In the genomic region with DNA sequence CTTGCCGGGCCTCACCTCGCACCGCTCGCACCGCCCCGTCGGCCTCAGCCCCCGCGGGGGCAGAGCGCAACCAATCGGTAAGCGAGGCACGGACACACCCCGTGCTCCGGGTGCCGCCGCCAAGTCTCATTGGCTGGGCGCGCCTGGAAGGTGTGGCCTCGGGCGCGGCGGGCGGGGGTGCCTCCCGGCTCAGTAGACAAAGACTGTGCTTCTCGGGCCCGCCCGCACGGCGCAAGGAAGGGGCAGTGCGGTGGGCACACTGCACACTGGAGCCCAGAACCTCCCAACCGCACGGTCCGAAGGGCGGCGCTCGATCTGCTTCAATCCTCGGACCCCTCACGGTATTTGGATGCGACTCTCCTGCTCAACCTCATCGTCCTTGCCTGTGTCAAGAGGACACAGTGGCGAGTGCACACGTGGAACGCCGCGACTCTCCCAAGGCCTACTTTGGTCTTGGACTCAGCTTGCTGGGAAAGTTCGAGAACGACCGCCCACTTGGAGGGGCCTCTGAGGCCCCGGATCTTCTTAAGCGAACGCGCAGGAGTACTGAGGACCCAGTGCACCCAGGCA, we compare ENCODE assay signal across 7 mouse cellular contexts. TPM values are rescaled to one million over a fixed set of nuclear protein-coding genes. Genes with fewer than 3 reads are reported as not detected.
DNase-seq lines count a peak whose midpoint lies in the region; ATAC-seq lines count a peak whose summit lies in the region.

A gene (minus strand): TSS at position 44 of the 570 bp plus-strand sequence.
A gene (plus strand): TSS at position 207 of the 570 bp plus-strand sequence.

- H3K9me3 ChIP-seq in embryonic facial prominence, embryonic 10.5 days = no peaks in the 10 kb centered on the region
- H3K9me3 ChIP-seq in limb, embryonic 10.5 days (replicated peaks) = no peaks in the 10 kb centered on the region
- no peaks in the 10 kb centered on the region for H3K9me3 ChIP-seq in midbrain, embryonic 13.5 days

- peaks cover 6% of the 10 kb centered on the region for H3K27me3 ChIP-seq in embryonic facial prominence, embryonic 10.5 days (replicated peaks; ENCODE audit: low read depth, poor library complexity, severe bottlenecking)
- 0 out of 2 replicates have a peak, but pooled peaks cover 9% of the 10 kb centered on the region for H3K27me3 ChIP-seq in limb, embryonic 10.5 days (ENCODE audit: low read depth, poor library complexity, severe bottlenecking)
- no peaks in the 10 kb centered on the region; the same call in 1 of the 2 replicates for H3K27me3 ChIP-seq in midbrain, embryonic 13.5 days

- peak within 1 kb of the TSS; percentile 81 for H3K4me3 ChIP-seq in embryonic facial prominence, embryonic 10.5 days
- H3K4me3 ChIP-seq in limb, embryonic 10.5 days = peak within 1 kb of the TSS; percentile 79
- peak within 1 kb of the TSS; percentile 65 for H3K4me3 ChIP-seq in midbrain, embryonic 13.5 days (replicated peaks)

- peak within 1 kb of the TSS; percentile 79 for H3K9ac ChIP-seq in midbrain, embryonic 13.5 days (replicated peaks)

- H3K4me1 ChIP-seq in embryonic facial prominence, embryonic 10.5 days = peaks cover 53% of the 10 kb centered on the region
- H3K4me1 ChIP-seq in limb, embryonic 10.5 days = peaks cover 49% of the 10 kb centered on the region
- peaks cover 54% of the 10 kb centered on the region for H3K4me1 ChIP-seq in midbrain, embryonic 13.5 days (replicated peaks)

- peak within 1 kb of the TSS; percentile 94 for H3K4me2 ChIP-seq in midbrain, embryonic 13.5 days (replicated peaks)

- peak; percentile 76 for ATAC-seq in granulocyte monocyte progenitor cell, adult 5-6 weeks (replicated peaks; ENCODE audit: poor library complexity, severe bottlenecking)
- ATAC-seq in midbrain, embryonic 13.5 days = peak; percentile 99

- peak; percentile 98 for DNase-seq in adrenal gland, postnatal 10 days
- DNase-seq in embryonic facial prominence, embryonic 10.5 days (ENCODE audit: low spot score) = peak; percentile 99
- DNase-seq in kidney, adult 11 months = peak; percentile 98
- peak; percentile 96 for DNase-seq in limb, embryonic 10.5 days (ENCODE audit: low spot score)
- peak; percentile 90 for DNase-seq in spleen, adult 12 weeks (ENCODE audit: low spot score)

- under 1% methylated on average over 53 of the region's 53 CpGs for WGBS in embryonic facial prominence, embryonic 10.5 days
- WGBS in limb, embryonic 10.5 days = under 1% methylated on average over 53 of the region's 53 CpGs
- WGBS in midbrain, embryonic 13.5 days = under 1% methylated on average over 52 of the region's 53 CpGs

- H3K36me3 ChIP-seq in embryonic facial prominence, embryonic 10.5 days (replicated peaks) = peaks cover 47% of the 10 kb centered on the region
- H3K36me3 ChIP-seq in limb, embryonic 10.5 days = peaks cover 49% of the 10 kb centered on the region
- peaks cover 4% of the 10 kb centered on the region for H3K36me3 ChIP-seq in midbrain, embryonic 13.5 days

- peak within 1 kb of the TSS; percentile 95 for H3K27ac ChIP-seq in embryonic facial prominence, embryonic 10.5 days (replicated peaks)
- peak within 1 kb of the TSS; percentile 88 for H3K27ac ChIP-seq in limb, embryonic 10.5 days
- H3K27ac ChIP-seq in midbrain, embryonic 13.5 days = peak within 1 kb of the TSS; percentile 74

RNA-seq across cellular contexts. Expression of the first gene that starts in this region (rescaled TPM):
- total RNA-seq in adrenal gland, postnatal 10 days (2021) = 1 to 10 TPM; 8.4 to 9.0 TPM
- polyA plus RNA-seq in embryonic facial prominence, embryonic 10.5 days (2016; fragmentation: Nextera tagmentation; extraction: Ambion mirVana) = 12.9 and 13.6 TPM in 2 replicates
- total RNA-seq in granulocyte monocyte progenitor cell, adult 5-6 weeks (2014; fragmentation: Nextera tagmentation) = 0.34 and 2.9 TPM in 2 replicates
- 0.39 and 2.9 TPM in 2 replicates for total RNA-seq in granulocyte monocyte progenitor cell, adult 5-6 weeks (2017)
- 12.8 and 13.8 TPM in 2 replicates for polyA plus RNA-seq in limb, embryonic 10.5 days (2016; fragmentation: Nextera tagmentation; extraction: Ambion mirVana)
- 17.9 and 18.8 TPM in 2 replicates for polyA plus RNA-seq in midbrain, embryonic 13.5 days (2015; fragmentation: Nextera tagmentation; extraction: Ambion mirVana)

RNA-seq across cellular contexts. Expression of the second gene that starts in this region (rescaled TPM):
- 100 to 1,000 TPM in 1 of 2 experiments, 10 to 100 TPM in 1; 49.1 to 181 TPM for total RNA-seq in adrenal gland, postnatal 10 days (2021)
- 13.1 and 15.2 TPM in 2 replicates for polyA plus RNA-seq in embryonic facial prominence, embryonic 10.5 days (2016; fragmentation: Nextera tagmentation; extraction: Ambion mirVana)
- 8.6 and 10.8 TPM in 2 replicates for total RNA-seq in granulocyte monocyte progenitor cell, adult 5-6 weeks (2014; fragmentation: Nextera tagmentation)
- total RNA-seq in granulocyte monocyte progenitor cell, adult 5-6 weeks (2017) = 2.4 and 5.2 TPM in 2 replicates
- polyA plus RNA-seq in limb, embryonic 10.5 days (2016; fragmentation: Nextera tagmentation; extraction: Ambion mirVana) = 13.1 and 15.6 TPM in 2 replicates
- polyA plus RNA-seq in midbrain, embryonic 13.5 days (2015; fragmentation: Nextera tagmentation; extraction: Ambion mirVana) = 11.9 and 12.4 TPM in 2 replicates

Comparison
In these comparisons a context has a peak if more than half of its experiments do, and no peak if none do; other contexts are left out.
1. Peak in every context shown above with its lines: DNase-seq, ATAC-seq, H3K4me3 ChIP-seq and H3K27ac ChIP-seq.
2. RNA of the second gene that starts in this region (total RNA-seq): 49.1 to 181 TPM in adrenal gland, postnatal 10 days; 2.4 to 10.8 TPM in granulocyte monocyte progenitor cell, adult 5-6 weeks; every median in the first group is over 4 times any median in the second.